In the genomic region with DNA sequence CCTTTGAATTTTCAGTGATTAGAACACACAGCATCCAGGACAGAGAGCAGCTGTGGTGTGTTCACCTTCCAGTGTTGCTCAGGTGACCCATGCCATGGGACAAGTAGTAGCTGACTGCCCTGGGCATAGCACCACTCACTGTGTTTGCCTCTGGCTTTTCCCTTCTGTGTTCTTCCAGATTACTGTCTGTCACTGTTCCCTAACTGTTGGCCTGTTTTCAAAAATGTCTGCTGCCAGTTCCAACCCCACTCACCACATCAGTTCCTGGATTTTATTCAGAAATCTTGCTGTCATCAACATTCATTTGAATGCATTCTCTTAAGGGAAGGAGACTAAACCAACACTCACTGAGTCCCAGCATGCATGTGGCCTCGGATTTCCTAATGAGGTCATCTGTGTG, we compare ENCODE assay signal across 20 mouse cellular contexts. TPM values are rescaled to one million over a fixed set of nuclear protein-coding genes. Genes with fewer than 3 reads are reported as not detected.
DNase-seq lines count a peak whose midpoint lies in the region; ATAC-seq and TF ChIP-seq lines count a peak whose summit lies in the region.
"Had no signal": no experiment of that assay in that cellular context is flagged by ENCODE, and none has a peak within 500 bp of the region (broad histone marks: within the 10 kb centered on the region; RNA-seq: fewer than 3 reads in every experiment).

No protein-coding gene starts in this region.

- no peaks in the 10 kb centered on the region for H3K27me3 ChIP-seq in heart, embryonic 15.5 days
- no peaks in the 10 kb centered on the region for H3K27me3 ChIP-seq in heart, embryonic 12.5 days (replicated peaks)
- H3K27me3 ChIP-seq in lung, postnatal 0 days (replicated peaks; ENCODE audit: insufficient read depth, low read length), result no peaks in the 10 kb centered on the region
- H3K27me3 ChIP-seq: embryonic facial prominence, embryonic 15.5 days; hindbrain, embryonic 12.5 days; intestine, embryonic 15.5 days; limb, embryonic 12.5 days; liver, embryonic 13.5 days had no signal

- DNase-seq in lung, postnatal 10 days, result peak; percentile 23
- DNase-seq in lung, postnatal 0 days (ENCODE audit: low spot score), result no peak
- DNase-seq in layer of hippocampus, adult 8-10 months (ENCODE audit: low spot score in 2 of 2), result peak; percentile 36 to 53
- DNase-seq in kidney, postnatal 10 days, result no peak
- DNase-seq in c-Kit-positive CD71-positive TER-119-positive erythroid progenitor cells, embryonic 14.5 days (ENCODE audit: low spot score), result no peak
- DNase-seq: cerebellum, adult 11 months; cerebellum, postnatal 14 days; embryo, embryonic 11 days; liver, embryonic 13.5 days; lung, postnatal 14 days; right cerebral cortex, adult 18-20 months; spleen, adult 18-20 months; thymus, adult 2 months had no signal

- peak overlapping the region; percentile 66 for H3K27ac ChIP-seq in heart, embryonic 15.5 days
- no peak overlapping the region for H3K27ac ChIP-seq in heart, embryonic 12.5 days (ENCODE audit: poor library complexity, severe bottlenecking)
- H3K27ac ChIP-seq in lung, postnatal 0 days (ENCODE audit: low read length), result no peak overlapping the region
- H3K27ac ChIP-seq: embryonic facial prominence, embryonic 15.5 days; hindbrain, embryonic 12.5 days; intestine, embryonic 15.5 days; limb, embryonic 12.5 days; liver, embryonic 13.5 days had no signal

- ATAC-seq in heart, embryonic 15.5 days (replicated peaks; ENCODE audit: insufficient number of reproducible peaks, insufficient read depth, low FRiP score, low read depth), result peak; percentile 70; the same call in 1 of the 2 replicates
- no peak for ATAC-seq in heart, embryonic 12.5 days (ENCODE audit: insufficient number of reproducible peaks, low FRiP score)
- no peak for ATAC-seq in lung, postnatal 0 days
- ATAC-seq: intestine, embryonic 15.5 days; midbrain, embryonic 16.5 days had no signal

- no peak for TF ChIP-seq CTCF in lung, postnatal 0 days (IDR thresholded peaks at IDR 0.05)

- H3K4me2 ChIP-seq in heart, embryonic 15.5 days, result no peak overlapping the region
- no peak overlapping the region for H3K4me2 ChIP-seq in heart, embryonic 12.5 days
- no peak overlapping the region for H3K4me2 ChIP-seq in lung, postnatal 0 days (replicated peaks; ENCODE audit: low read depth, low read length)
- H3K4me2 ChIP-seq: embryonic facial prominence, embryonic 15.5 days; hindbrain, embryonic 12.5 days; intestine, embryonic 15.5 days; limb, embryonic 12.5 days; liver, embryonic 13.5 days had no signal

- no peak for TF ChIP-seq EP300 in lung, postnatal 0 days (IDR thresholded peaks at IDR 0.05)

- 45% methylated on average over 1 of the region's 1 CpGs for WGBS in heart, embryonic 15.5 days
- 55% methylated on average over 1 of the region's 1 CpGs for WGBS in heart, embryonic 12.5 days
- WGBS in lung, postnatal 0 days, result 62% methylated on average over 1 of the region's 1 CpGs

- H3K4me1 ChIP-seq in heart, embryonic 15.5 days (replicated peaks), result peaks cover 12% of the 10 kb centered on the region; the same call in 1 of the 2 replicates
- H3K4me1 ChIP-seq in heart, embryonic 12.5 days (replicated peaks), result peaks cover 3% of the 10 kb centered on the region; the same call in 1 of the 2 replicates
- H3K4me1 ChIP-seq in lung, postnatal 0 days (ENCODE audit: insufficient read depth, low read depth, low read length), result no peaks in the 10 kb centered on the region
- H3K4me1 ChIP-seq: embryonic facial prominence, embryonic 15.5 days; hindbrain, embryonic 12.5 days; intestine, embryonic 15.5 days; limb, embryonic 12.5 days; liver, embryonic 13.5 days had no signal

- no peak overlapping the region for H3K9ac ChIP-seq in heart, embryonic 15.5 days
- H3K9ac ChIP-seq in heart, embryonic 12.5 days, result no peak overlapping the region
- no peak overlapping the region for H3K9ac ChIP-seq in lung, postnatal 0 days (replicated peaks; ENCODE audit: low read depth)
- H3K9ac ChIP-seq: embryonic facial prominence, embryonic 15.5 days; hindbrain, embryonic 12.5 days; intestine, embryonic 15.5 days; limb, embryonic 12.5 days; liver, embryonic 13.5 days had no signal

- no peaks in the 10 kb centered on the region for H3K36me3 ChIP-seq in heart, embryonic 15.5 days
- H3K36me3 ChIP-seq in heart, embryonic 12.5 days, result peaks cover 2% of the 10 kb centered on the region; the same call in 1 of the 2 replicates
- no peaks in the 10 kb centered on the region for H3K36me3 ChIP-seq in lung, postnatal 0 days (ENCODE audit: insufficient read depth, low read length)
- H3K36me3 ChIP-seq: embryonic facial prominence, embryonic 15.5 days; hindbrain, embryonic 12.5 days; intestine, embryonic 15.5 days; liver, embryonic 13.5 days had no signal

- no peak overlapping the region for H3K4me3 ChIP-seq in heart, embryonic 15.5 days
- H3K4me3 ChIP-seq in heart, embryonic 12.5 days, result no peak overlapping the region
- H3K4me3 ChIP-seq in lung, postnatal 0 days (ENCODE audit: low read depth, low read length), result no peak overlapping the region
- H3K4me3 ChIP-seq: embryonic facial prominence, embryonic 15.5 days; hindbrain, embryonic 12.5 days; intestine, embryonic 15.5 days; limb, embryonic 12.5 days; liver, embryonic 13.5 days had no signal

- no peaks in the 10 kb centered on the region for H3K9me3 ChIP-seq in heart, embryonic 15.5 days (replicated peaks)
- no peaks in the 10 kb centered on the region for H3K9me3 ChIP-seq in heart, embryonic 12.5 days (replicated peaks)
- H3K9me3 ChIP-seq in lung, postnatal 0 days (ENCODE audit: low read length), result no peaks in the 10 kb centered on the region
- H3K9me3 ChIP-seq: embryonic facial prominence, embryonic 15.5 days; hindbrain, embryonic 12.5 days; intestine, embryonic 15.5 days; liver, embryonic 13.5 days had no signal

RNA-seq across cellular contexts. Expression of a gene that starts 29.9 kb away (rescaled TPM):
- 9.8 and 10.2 TPM in 2 replicates for polyA plus RNA-seq in heart, embryonic 15.5 days (2015; fragmentation: Nextera tagmentation; extraction: Ambion mirVana)
- 8.5 and 9.4 TPM in 2 replicates for polyA plus RNA-seq in heart, embryonic 12.5 days (2016; fragmentation: Nextera tagmentation; extraction: Ambion mirVana)
- 6.1 and 6.4 TPM in 2 replicates for polyA plus RNA-seq in lung, postnatal 0 days (2015; fragmentation: Nextera tagmentation; extraction: Ambion mirVana)
- total RNA-seq in layer of hippocampus, adult 8-10 months (2022), result 10 to 100 TPM; 13.4 to 17.6 (median 16.1) TPM

RNA-seq across cellular contexts. Expression of a gene that starts 33.4 kb away (rescaled TPM):
- polyA plus RNA-seq in heart, embryonic 15.5 days (2015; fragmentation: Nextera tagmentation; extraction: Ambion mirVana), result 243 and 292 TPM in 2 replicates
- 263 and 265 TPM in 2 replicates for polyA plus RNA-seq in heart, embryonic 12.5 days (2016; fragmentation: Nextera tagmentation; extraction: Ambion mirVana)
- 276 and 280 TPM in 2 replicates for polyA plus RNA-seq in lung, postnatal 0 days (2015; fragmentation: Nextera tagmentation; extraction: Ambion mirVana)
- total RNA-seq in layer of hippocampus, adult 8-10 months (2022), result 100 to 1,000 TPM; 162 to 207 (median 179) TPM

Comparison
In these comparisons a context has a peak if more than half of its experiments do, and no peak if none do; other contexts are left out.
1. DNase-seq: peak in lung, postnatal 10 days (single experiment) and layer of hippocampus, adult 8-10 months (2 of 2); none in lung, postnatal 0 days (single experiment), kidney, postnatal 10 days (single experiment) and c-Kit-positive CD71-positive TER-119-positive erythroid progenitor cells, embryonic 14.5 days (single experiment).